Mouse (Mus musculus) G1E (cell line): ENCODE results near the gene Traf3.

ENCODE experiments used
- CTCF ChIP-seq: IDR thresholded peaks from 2 replicates; pipeline ENCODE4 v1.5.1; 2012; ENCODE audit warnings: low read depth, low read length, inconsistent platforms, mixed read lengths
- GATA1 ChIP-seq: IDR thresholded peaks from 2 replicates; pipeline ENCODE4 v1.6.1; 2012; ENCODE audit warnings: borderline replicate concordance, low read length, inconsistent platforms, mixed read lengths
- GATA2 ChIP-seq: IDR thresholded peaks from 2 replicates; pipeline ENCODE4 v1.6.1; 2012; ENCODE audit warnings: low read depth, low read length, inconsistent platforms, borderline replicate concordance
- POLR2AphosphoS5 ChIP-seq: IDR thresholded peaks from 2 replicates; pipeline ENCODE4 v1.6.1; 2012; ENCODE audit warnings: low read depth, low read length, inconsistent platforms; ENCODE audit not compliant: insufficient replicate concordance
- TAL1 ChIP-seq: conservative IDR thresholded peaks from 2 replicates; pipeline ENCODE4 v1.6.1; 2012; ENCODE audit warnings: low read depth, low read length, inconsistent platforms, mixed read lengths

- TF ChIP-seq CTCF, result no peak
- TF ChIP-seq TAL1, result no peak
- no peak for TF ChIP-seq GATA1
- TF ChIP-seq POLR2AphosphoS5, result no peak
- TF ChIP-seq GATA2, result no peak
Observed at GRCm38 (mm10) chr12:111309256-111309655, 143.1 kb downstream of the Traf3 start.
